8 mouse cellular contexts compared by ENCODE assay signal in genomic region chr11:30649001-30649637, GRCm38 (mm10). TPM values are rescaled to one million over a fixed set of nuclear protein-coding genes. Genes with fewer than 3 reads are reported as not detected.
A peak's percentile ranks its signal among the peaks of the same experiment; 100 is the strongest.
DNase-seq lines count a peak whose midpoint lies in the region; ATAC-seq lines count a peak whose summit lies in the region.

Acyp2 (minus strand) TSS chr11:30649587.

- DNase-seq in adrenal gland, adult 18-20 months (ENCODE audit: low spot score in 2 of 2) = peak; percentile 85 to 88
- DNase-seq in embryo, embryonic 10.5 days (ENCODE audit: low spot score) = peak; percentile 93
- peak; percentile 85 for DNase-seq in gastrocnemius, postnatal 14 days
- peak; percentile 88 for DNase-seq in induced T-regulatory cell, adult 2 months (ENCODE audit: low read depth)
- peak; percentile 75 to 76 for DNase-seq in left cerebral cortex, adult 8-10 months (ENCODE audit: low spot score in 2 of 2)
- DNase-seq in right cerebral cortex, adult 18-20 months = peak; percentile 84
- DNase-seq in urinary bladder, adult 2 months (ENCODE audit: low spot score) = peak; percentile 80

- peak; percentile 99 for ATAC-seq in megakaryocyte, adult 5-6 weeks (ENCODE audit: poor library complexity, severe bottlenecking)

- intact Hi-C loops in gastrocnemius, postnatal 14 days (cut with DNase I; ENCODE audit: low total_unique reads) = no loop called here

RNA-seq across cellular contexts. Expression of gene Acyp2, which starts in this region (rescaled TPM):
- total RNA-seq in adrenal gland, adult 18-20 months (2021) = 10 to 100 TPM; 34.3 to 50.8 TPM
- total RNA-seq in gastrocnemius, postnatal 14 days (2021) = 10 to 100 TPM; 53.3 to 56.9 TPM
- 10 to 100 TPM; 17.7 to 25.4 (median 22.8) TPM for total RNA-seq in left cerebral cortex, adult 8-10 months (2022)
- total RNA-seq in megakaryocyte, adult 5-6 weeks (2015) = 0.59 and 1.9 TPM in 2 replicates
- 1.6 and 2.6 TPM in 2 replicates for total RNA-seq in megakaryocyte, adult 5-6 weeks (2017)
- 34.8 and 35.4 TPM in 2 replicates for polyA plus RNA-seq in urinary bladder, adult 2 months (2012; rRNA removed)

Comparison
In these comparisons a context has a peak if more than half of its experiments do, and no peak if none do; other contexts are left out.
1. Peak in every context shown above with its lines: DNase-seq and ATAC-seq.
2. RNA of gene Acyp2 (total RNA-seq): 53.3 to 56.9 TPM in gastrocnemius, postnatal 14 days, 34.3 to 50.8 TPM in adrenal gland, adult 18-20 months and 17.7 to 25.4 TPM in left cerebral cortex, adult 8-10 months; 0.59 to 2.6 TPM in megakaryocyte, adult 5-6 weeks; every median in the first group is over 4 times any median in the second.